Mouse (Mus musculus): ENCODE measurements around the gene Cyfip2.

GRCm38 (mm10) chr11:46184946-46185345 is 127.7 kb downstream of the Cyfip2 start:
- no peak for TF ChIP-seq CTCF (IDR thresholded peaks at IDR 0.05; ENCODE audit: low read depth, low read length)
- no peak for TF ChIP-seq EP300 (IDR thresholded peaks at IDR 0.05; ENCODE audit: insufficient read depth, low read depth, low read length)
